Mouse (Mus musculus) bone marrow, adult 2 months (tissue): ENCODE measurements at regions not wholly inside any gene's neighbourhood (a gene's known extent, or its start where the extent isn't known, plus 50 kb on each side); places are given as distances from the start of the nearest gene placed in this dataset.

ENCODE experiments used
- CTCF ChIP-seq: fragments of 200-500 bp; IDR thresholded peaks from 2 replicates; pipeline ENCODE4 v1.5.1; 2011; ENCODE audit warnings: low read length, control low read depth; ENCODE audit not compliant: control insufficient read depth, insufficient read depth
- POLR2A ChIP-seq: fragments of 200-500 bp; IDR thresholded peaks from 2 replicates; pipeline ENCODE4 v1.6.1; 2011; ENCODE audit warnings: low read depth, mild to moderate bottlenecking, control low read depth, low read length, borderline replicate concordance; ENCODE audit not compliant: control insufficient read depth

- TF ChIP-seq POLR2A (no peak), CTCF (no peak)
These were observed 293.2 kb upstream of the Eef2kmt start for GRCm38 (mm10) chr16:5549026-5549425.
